Mouse (Mus musculus): ENCODE results near the gene Ccl11.

Gene Ccl11

DNA sequence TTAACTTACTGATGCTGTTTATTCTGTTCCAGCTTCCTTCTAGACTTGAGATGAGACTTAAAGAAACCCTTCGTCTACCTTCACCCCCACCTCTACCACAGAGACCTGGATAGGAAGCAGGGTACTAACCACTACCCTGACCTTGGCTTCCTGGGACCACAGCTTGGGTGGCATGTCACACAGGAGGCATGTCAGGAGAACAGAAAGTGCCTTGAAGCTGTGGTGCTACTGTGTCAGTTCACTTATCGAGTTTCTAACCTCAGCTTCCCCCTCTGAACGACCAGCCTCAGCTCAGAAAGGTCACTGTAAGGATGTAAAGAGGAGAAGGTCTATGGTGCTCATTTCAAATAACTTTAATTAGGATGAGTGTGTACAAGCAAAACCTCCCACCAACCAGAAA lies 36.2 kb upstream of the Ccl11 start:
- no peaks in the 10 kb centered on the region for H3K36me3 ChIP-seq (ENCODE audit: insufficient read depth, low read length)
- no peak for TF ChIP-seq NANOG (IDR thresholded peaks at IDR 0.05; ENCODE audit: borderline replicate concordance, low read length)
- no peak for TF ChIP-seq CTCF (conservative IDR thresholded peaks at IDR 0.05; ENCODE audit: low read length)
- no peak for TF ChIP-seq POU5F1 (IDR thresholded peaks at IDR 0.05; ENCODE audit: borderline replicate concordance, low read length)
- no peaks in the 10 kb centered on the region for H3K4me1 ChIP-seq (replicated peaks; ENCODE audit: low read depth, low read length)
- no peak overlapping the region for H3K4me3 ChIP-seq (replicated peaks; ENCODE audit: low read length)
- H3K9me3 ChIP-seq (ENCODE audit: low read length), result no peaks in the 10 kb centered on the region
- H3K27me3 ChIP-seq (ENCODE audit: insufficient read depth, low read length), result no peaks in the 10 kb centered on the region

DNA sequence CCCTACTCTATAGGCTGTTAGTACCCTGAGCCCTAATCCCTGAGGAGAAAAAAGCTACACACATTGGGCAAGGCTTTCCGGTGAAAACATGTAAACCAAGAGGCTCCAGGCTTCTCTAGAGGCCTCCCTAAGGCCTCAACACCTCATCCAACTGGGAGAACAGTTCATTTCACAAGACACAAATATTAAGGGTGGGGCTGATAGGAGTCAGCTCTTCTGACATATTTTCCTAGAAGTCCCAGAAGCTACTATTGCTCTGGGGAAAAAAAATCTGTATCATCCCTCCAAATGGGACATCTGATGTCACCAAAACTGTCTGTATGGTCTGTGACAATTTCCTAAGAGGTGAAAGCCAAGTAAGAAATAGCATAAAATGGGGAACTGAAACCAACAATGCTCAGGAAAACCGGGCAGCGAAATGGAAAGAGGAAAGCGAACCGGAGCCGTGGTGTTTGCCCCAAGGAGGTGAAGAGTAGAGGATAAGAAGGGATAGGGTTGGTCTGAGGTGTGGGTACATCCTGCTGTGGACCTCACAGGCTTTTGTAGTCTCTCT lies 35.0 kb upstream of the Ccl11 start:
- TF ChIP-seq POU5F1 (IDR thresholded peaks at IDR 0.05; ENCODE audit: borderline replicate concordance, low read length), result no peak
- no peak for TF ChIP-seq CTCF (conservative IDR thresholded peaks at IDR 0.05; ENCODE audit: low read length)
- no peak for TF ChIP-seq NANOG (IDR thresholded peaks at IDR 0.05; ENCODE audit: borderline replicate concordance, low read length)
- no peaks in the 10 kb centered on the region for H3K4me1 ChIP-seq (replicated peaks; ENCODE audit: low read depth, low read length)
- H3K4me3 ChIP-seq (replicated peaks; ENCODE audit: low read length), result no peak overlapping the region
- H3K27me3 ChIP-seq (ENCODE audit: insufficient read depth, low read length), result no peaks in the 10 kb centered on the region
- no peaks in the 10 kb centered on the region for H3K9me3 ChIP-seq (ENCODE audit: low read length)
- H3K36me3 ChIP-seq (ENCODE audit: insufficient read depth, low read length), result no peaks in the 10 kb centered on the region

DNA sequence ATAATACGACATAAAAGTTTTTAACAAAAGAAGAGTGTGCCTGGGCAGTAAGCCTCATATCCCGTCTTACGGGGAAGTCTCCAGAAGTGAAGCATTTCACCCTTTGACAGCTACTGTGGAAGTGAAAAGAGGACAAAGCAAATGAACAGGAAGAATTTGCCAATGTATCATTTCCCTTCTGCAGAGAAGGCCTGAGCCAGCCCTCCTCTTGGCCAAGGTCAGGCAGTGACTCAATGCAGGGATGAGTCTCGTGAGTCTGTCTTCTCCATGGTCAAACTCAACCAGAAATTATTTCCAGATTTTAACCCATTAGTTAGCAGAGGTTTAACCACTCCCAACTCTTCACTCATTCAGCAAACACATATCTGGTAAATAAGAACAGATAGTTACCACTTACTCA lies 33.9 kb upstream of the Ccl11 start:
- H3K9me3 ChIP-seq (ENCODE audit: low read length), result peaks cover under 1% of the 10 kb centered on the region; the same call in 1 of the 2 replicates
- no peaks in the 10 kb centered on the region for H3K36me3 ChIP-seq (ENCODE audit: insufficient read depth, low read length)
- no peaks in the 10 kb centered on the region for H3K4me1 ChIP-seq (replicated peaks; ENCODE audit: low read depth, low read length)
- H3K4me3 ChIP-seq (replicated peaks; ENCODE audit: low read length), result no peak overlapping the region
- H3K27me3 ChIP-seq (ENCODE audit: insufficient read depth, low read length), result no peaks in the 10 kb centered on the region
- TF ChIP-seq POU5F1 (IDR thresholded peaks at IDR 0.05; ENCODE audit: borderline replicate concordance, low read length) (no peak), NANOG (IDR thresholded peaks at IDR 0.05; ENCODE audit: borderline replicate concordance, low read length) (no peak), CTCF (conservative IDR thresholded peaks at IDR 0.05; ENCODE audit: low read length) (no peak)

DNA sequence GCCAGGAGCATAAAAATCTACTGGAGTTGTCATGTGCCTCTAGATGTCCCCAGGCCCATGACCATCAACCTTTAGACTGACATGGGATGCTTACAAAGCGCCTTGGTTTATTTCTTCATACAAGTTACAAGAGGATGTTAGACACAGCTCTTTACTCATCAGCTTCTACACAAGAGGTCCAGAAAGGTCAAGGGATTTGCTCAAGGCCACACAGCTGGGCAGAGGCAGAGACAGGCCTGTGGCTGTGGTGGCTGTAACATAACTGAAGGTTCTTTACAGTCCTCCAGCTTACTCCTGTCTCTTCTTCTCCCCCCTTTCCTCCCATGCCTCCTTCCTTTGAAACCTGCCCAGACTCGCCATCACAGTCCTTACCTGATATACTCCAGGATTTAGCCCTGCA lies 27.5 kb upstream of the Ccl11 start:
- Histone ChIP-seq H3K27me3 (ENCODE audit: insufficient read depth, low read length) (no peaks in the 10 kb centered on the region), H3K9me3 (ENCODE audit: low read length) (peaks cover 14% of the 10 kb centered on the region), H3K4me3 (replicated peaks; ENCODE audit: low read length) (no peak overlapping the region), H3K4me1 (replicated peaks; ENCODE audit: low read depth, low read length) (no peaks in the 10 kb centered on the region), H3K36me3 (ENCODE audit: insufficient read depth, low read length) (no peaks in the 10 kb centered on the region)
- no peak for TF ChIP-seq NANOG (IDR thresholded peaks at IDR 0.05; ENCODE audit: borderline replicate concordance, low read length)
- TF ChIP-seq CTCF (conservative IDR thresholded peaks at IDR 0.05; ENCODE audit: low read length), result no peak

DNA sequence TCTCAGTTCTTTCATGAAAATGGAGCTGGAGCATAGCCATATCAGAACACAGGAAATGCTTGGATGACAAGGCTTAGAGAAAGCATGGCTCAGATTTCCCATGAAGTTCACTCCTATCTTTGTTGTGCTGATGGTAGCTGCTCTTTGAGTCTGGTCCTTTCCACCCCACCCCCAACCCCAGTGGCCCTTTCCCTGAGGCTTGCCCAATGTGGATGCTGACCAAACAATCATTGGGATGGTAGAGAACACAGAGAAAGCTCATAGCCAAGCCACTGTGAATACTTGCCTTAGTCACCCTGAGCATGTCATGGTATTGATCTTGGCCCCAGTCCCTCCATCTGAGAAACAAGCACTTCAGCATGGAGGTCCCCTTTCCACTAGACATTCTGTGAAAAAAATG lies 25.5 kb upstream of the Ccl11 start:
- no peaks in the 10 kb centered on the region for H3K27me3 ChIP-seq (ENCODE audit: insufficient read depth, low read length)
- H3K4me3 ChIP-seq (replicated peaks; ENCODE audit: low read length), result no peak overlapping the region
- H3K36me3 ChIP-seq (ENCODE audit: insufficient read depth, low read length), result no peaks in the 10 kb centered on the region
- H3K9me3 ChIP-seq (ENCODE audit: low read length), result peaks cover 14% of the 10 kb centered on the region
- no peaks in the 10 kb centered on the region for H3K4me1 ChIP-seq (replicated peaks; ENCODE audit: low read depth, low read length)
- TF ChIP-seq POU5F1 (IDR thresholded peaks at IDR 0.05; ENCODE audit: borderline replicate concordance, low read length) (no peak), CTCF (conservative IDR thresholded peaks at IDR 0.05; ENCODE audit: low read length) (no peak), NANOG (IDR thresholded peaks at IDR 0.05; ENCODE audit: borderline replicate concordance, low read length) (no peak)

DNA sequence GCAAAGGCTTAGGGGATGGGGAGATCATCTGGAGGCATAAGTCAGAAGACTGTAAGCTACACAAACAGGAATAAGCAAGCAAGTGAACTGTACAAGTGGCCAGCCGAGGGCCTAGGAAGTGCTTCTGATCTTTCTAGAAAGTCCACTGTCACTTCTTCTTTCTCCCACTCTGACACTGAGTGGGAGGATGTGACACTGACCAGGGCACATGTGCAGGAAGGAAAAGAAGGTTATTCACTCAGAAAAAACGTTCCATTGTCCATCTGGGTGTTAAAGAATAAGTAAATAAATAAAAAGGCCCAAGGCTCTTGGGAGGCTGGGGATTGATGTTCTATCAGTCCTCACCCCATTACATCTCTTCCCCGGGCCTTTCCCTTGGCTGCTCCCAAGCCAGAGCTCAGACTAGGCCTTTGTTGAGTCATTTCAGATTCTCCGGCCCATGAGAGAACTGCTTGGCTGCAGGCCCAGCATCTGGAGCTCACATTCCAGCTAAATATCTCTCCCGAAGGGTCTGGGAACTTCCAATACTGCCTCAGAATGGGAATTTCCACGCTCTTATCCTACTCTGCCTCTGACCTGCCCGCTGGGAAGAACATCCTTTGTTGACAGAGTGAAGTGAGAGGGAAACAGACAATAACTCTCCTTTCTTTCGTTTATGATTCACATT lies 24.8 kb upstream of the Ccl11 start:
- no peaks in the 10 kb centered on the region for H3K4me1 ChIP-seq (replicated peaks; ENCODE audit: low read depth, low read length)
- H3K9me3 ChIP-seq (ENCODE audit: low read length), result peaks cover 14% of the 10 kb centered on the region
- H3K36me3 ChIP-seq (ENCODE audit: insufficient read depth, low read length), result no peaks in the 10 kb centered on the region
- H3K4me3 ChIP-seq (replicated peaks; ENCODE audit: low read length), result no peak overlapping the region
- H3K27me3 ChIP-seq (ENCODE audit: insufficient read depth, low read length), result no peaks in the 10 kb centered on the region
- TF ChIP-seq CTCF (conservative IDR thresholded peaks at IDR 0.05; ENCODE audit: low read length) (no peak), NANOG (IDR thresholded peaks at IDR 0.05; ENCODE audit: borderline replicate concordance, low read length) (no peak), POU5F1 (IDR thresholded peaks at IDR 0.05; ENCODE audit: borderline replicate concordance, low read length) (no peak)

DNA sequence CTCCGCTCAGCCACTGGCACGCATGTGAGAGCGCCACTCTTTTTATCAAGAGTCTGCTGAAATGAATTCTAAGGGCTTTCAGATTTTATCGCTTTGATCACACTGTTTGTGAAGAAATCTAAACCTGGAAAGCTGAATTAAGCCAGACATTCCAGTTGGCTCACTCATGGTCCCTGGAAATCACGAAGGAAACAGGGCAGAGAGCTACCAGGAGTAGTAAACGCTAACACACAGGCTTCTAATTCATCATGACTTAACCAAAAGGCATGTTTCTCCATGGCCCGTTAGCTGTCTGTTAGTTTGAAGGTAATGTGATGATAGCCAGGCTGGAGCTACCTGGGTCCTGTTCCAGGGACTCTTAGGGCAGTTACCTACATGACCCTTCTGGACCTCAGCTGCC lies 23.2 kb upstream of the Ccl11 start:
- Histone ChIP-seq H3K4me1 (replicated peaks; ENCODE audit: low read depth, low read length) (no peaks in the 10 kb centered on the region), H3K36me3 (ENCODE audit: insufficient read depth, low read length) (no peaks in the 10 kb centered on the region), H3K4me3 (replicated peaks; ENCODE audit: low read length) (no peak overlapping the region), H3K9me3 (ENCODE audit: low read length) (peaks cover 7% of the 10 kb centered on the region), H3K27me3 (ENCODE audit: insufficient read depth, low read length) (no peaks in the 10 kb centered on the region)
- no peak for TF ChIP-seq NANOG (IDR thresholded peaks at IDR 0.05; ENCODE audit: borderline replicate concordance, low read length)
- no peak for TF ChIP-seq POU5F1 (IDR thresholded peaks at IDR 0.05; ENCODE audit: borderline replicate concordance, low read length)
- no peak for TF ChIP-seq CTCF (conservative IDR thresholded peaks at IDR 0.05; ENCODE audit: low read length)

DNA sequence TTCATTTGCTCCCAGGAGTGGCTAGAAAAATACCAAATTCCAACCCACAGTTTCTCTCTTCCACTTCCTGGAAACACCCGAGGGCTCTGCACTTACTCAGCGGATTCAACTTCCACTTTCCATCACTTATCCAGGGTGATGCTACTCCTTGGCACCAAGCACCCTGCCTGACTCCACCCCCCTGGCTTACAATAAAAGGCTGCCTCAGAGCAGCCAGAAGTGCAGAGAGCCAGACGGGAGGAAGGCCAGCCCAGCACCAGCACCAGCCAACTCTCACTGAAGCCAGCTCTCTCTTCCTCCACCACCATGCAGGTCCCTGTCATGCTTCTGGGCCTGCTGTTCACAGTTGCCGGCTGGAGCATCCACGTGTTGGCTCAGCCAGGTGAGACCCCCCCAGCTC lies 22.3 kb upstream of the Ccl11 start, which contains the start of gene Ccl2:
Ccl2 (plus strand) TSS at position 216 of the 400 bp plus-strand sequence.
- Histone ChIP-seq H3K9me3 (ENCODE audit: low read length) (0 out of 2 replicates have a peak, but pooled peaks cover under 1% of the 10 kb centered on the region), H3K27me3 (ENCODE audit: insufficient read depth, low read length) (no peaks in the 10 kb centered on the region), H3K4me1 (replicated peaks; ENCODE audit: low read depth, low read length) (no peaks in the 10 kb centered on the region), H3K4me3 (replicated peaks; ENCODE audit: low read length) (no peak within 1 kb of the TSS), H3K36me3 (ENCODE audit: insufficient read depth, low read length) (no peaks in the 10 kb centered on the region)
- no peak for TF ChIP-seq CTCF (conservative IDR thresholded peaks at IDR 0.05; ENCODE audit: low read length)
- TF ChIP-seq NANOG (IDR thresholded peaks at IDR 0.05; ENCODE audit: borderline replicate concordance, low read length), result no peak
- no peak for TF ChIP-seq POU5F1 (IDR thresholded peaks at IDR 0.05; ENCODE audit: borderline replicate concordance, low read length)

DNA sequence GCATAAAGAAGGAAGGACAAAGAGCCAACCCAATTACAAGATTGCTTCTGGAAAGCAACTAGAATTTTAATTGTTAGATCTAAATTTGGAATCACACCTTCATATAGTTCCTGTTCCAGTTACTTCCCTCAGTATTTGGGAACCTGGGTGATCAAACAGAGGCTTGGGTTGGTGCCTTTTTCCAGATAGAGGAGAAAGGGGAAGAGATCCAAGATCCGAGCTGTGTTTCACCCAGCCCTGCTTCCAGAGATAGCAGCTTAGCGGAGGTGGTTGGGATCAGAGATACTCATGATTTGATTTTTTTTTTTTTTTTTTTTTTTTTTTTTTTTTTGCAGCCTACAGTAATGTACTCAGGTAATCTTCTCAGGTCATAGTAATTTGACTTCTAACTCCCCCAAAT lies 21.8 kb upstream of the Ccl11 start:
- TF ChIP-seq NANOG (IDR thresholded peaks at IDR 0.05; ENCODE audit: borderline replicate concordance, low read length) (no peak), POU5F1 (IDR thresholded peaks at IDR 0.05; ENCODE audit: borderline replicate concordance, low read length) (no peak), CTCF (conservative IDR thresholded peaks at IDR 0.05; ENCODE audit: low read length) (no peak)
- Histone ChIP-seq H3K9me3 (ENCODE audit: low read length) (no peaks in the 10 kb centered on the region), H3K4me3 (replicated peaks; ENCODE audit: low read length) (no peak overlapping the region), H3K27me3 (ENCODE audit: insufficient read depth, low read length) (no peaks in the 10 kb centered on the region), H3K36me3 (ENCODE audit: insufficient read depth, low read length) (no peaks in the 10 kb centered on the region), H3K4me1 (replicated peaks; ENCODE audit: low read depth, low read length) (no peaks in the 10 kb centered on the region)

All from E14TG2a.4 (cell line).